Mouse (Mus musculus) right cerebral cortex, adult 2 months (tissue): ENCODE measurements around the gene Gm28048.

Source experiments
- DNase-seq, 2 experiments: peaks; one replicate each; pipeline ENCODE4 v3.0.0; 2021 to 2022; ENCODE audit warnings: low spot score in 2 of 2

Gene Gm28048

GRCm38 (mm10) chr11:22809465-22810096, 172.3 kb downstream of the Gm28048 start:
- no peak for DNase-seq

DNA sequence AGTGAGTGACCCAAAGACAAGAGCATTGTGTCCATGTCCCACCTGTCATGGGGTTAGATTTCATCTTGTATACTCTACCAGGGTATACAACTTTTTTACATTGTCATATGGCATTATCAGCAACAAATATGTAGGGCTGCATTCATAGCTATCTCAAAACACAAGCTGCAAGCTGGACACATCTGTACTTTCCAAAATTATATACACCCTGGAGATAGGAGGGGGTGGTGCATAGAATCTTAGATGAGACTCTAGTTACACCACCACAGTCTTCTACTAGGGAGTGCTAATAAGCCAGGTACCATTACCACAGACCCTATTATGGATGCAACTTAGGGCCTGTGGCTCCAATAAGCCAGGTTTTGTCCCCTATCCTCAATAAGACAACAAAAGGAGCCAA, 173.8 kb downstream of the Gm28048 start:
- no peak for DNase-seq

GRCm38 (mm10) chr11:22805171-22805570, 176.7 kb downstream of the Gm28048 start:
- no peak for DNase-seq

GRCm38 (mm10) chr11:22799987-22800424, 181.9 kb downstream of the Gm28048 start:
- no peak for DNase-seq

DNA sequence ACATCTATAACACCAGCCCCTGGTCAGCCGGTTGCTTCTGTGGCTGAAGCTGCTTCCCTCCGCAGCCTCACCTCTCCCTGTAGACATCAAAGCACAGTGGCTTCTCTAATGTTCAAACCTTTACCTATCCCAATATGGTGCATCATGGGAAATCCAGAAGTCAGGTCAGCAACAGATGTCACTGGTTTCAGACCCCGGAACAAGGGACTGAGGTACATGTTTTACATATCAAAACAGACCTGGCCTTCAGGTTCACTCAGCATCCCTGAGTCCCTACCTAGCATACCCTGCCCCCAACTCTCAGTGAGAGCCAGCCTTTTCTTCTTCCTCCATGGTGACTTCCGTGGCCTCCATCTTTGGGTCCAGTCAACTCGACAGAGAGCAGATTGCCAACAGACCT, 183.0 kb downstream of the Gm28048 start:
- no peak for DNase-seq

GRCm38 (mm10) chr11:22794734-22795133, 187.2 kb downstream of the Gm28048 start:
- DNase-seq = no peak

DNA sequence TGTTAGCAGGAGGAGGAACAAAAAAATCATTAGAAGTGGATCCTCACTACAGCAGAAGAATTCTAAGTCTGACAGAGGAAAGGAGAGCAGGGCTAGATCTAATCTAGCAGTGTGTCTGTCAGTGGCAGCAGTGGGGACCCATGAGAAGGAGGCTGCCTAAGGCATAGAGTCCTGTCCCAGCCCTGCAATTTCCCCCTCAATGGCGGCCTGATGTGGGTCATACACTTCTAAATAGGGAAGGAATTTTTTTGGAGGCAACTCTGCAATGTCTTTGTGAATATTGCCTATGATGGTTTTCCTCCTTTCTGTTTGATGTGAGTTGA, 188.0 kb downstream of the Gm28048 start:
- no peak for DNase-seq

DNA sequence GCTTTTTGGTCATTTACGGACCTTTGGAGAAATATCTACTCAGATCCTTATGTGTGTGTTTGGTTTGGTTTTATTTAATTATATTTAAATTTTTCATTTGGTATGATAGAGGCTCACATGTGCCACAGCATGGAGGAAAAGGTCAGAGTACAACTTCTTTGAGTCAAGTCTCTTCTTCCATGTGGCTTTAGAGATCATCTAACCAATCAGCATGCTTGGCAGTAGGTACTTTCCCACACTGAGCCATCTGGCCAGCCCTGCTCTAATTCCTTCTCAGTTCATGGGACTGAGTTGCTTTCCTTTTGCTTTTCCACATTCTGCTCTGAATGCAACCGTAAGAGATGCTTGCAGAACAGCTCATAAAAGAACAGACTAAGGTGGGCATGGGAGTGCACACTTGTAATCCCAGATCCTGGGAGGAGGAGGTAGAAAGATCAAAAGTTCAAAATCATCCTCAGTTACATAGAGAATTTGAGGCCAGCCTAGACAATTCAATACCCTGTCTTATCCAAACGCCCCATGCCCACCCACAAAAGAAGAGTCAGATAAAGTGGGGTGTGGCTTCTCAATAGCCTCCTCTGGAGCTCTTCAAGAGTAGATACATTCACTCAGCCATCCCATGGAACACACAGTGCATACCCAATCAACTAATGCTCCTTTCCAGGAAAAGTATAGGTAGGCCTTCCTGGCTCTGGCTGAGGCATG, 188.6 kb downstream of the Gm28048 start:
- DNase-seq = no peak

GRCm38 (mm10) chr11:22792149-22792548, 189.7 kb downstream of the Gm28048 start:
- DNase-seq = no peak

- DNase-seq = no peak
These were observed 190.2 kb downstream of the Gm28048 start for GRCm38 (mm10) chr11:22791726-22792125.

- DNase-seq = no peak
These were observed 194.1 kb downstream of the Gm28048 start for GRCm38 (mm10) chr11:22787833-22788232.
